Mouse (Mus musculus) hindbrain, embryonic 15.5 days (tissue): ENCODE results near the gene Nlgn2. TPM values are rescaled to one million over a fixed set of nuclear protein-coding genes. Genes with fewer than 3 reads are reported as not detected.

Experiments used
- ATAC-seq: fragments of 200-750 bp; cut with Nextera tagmentation; 2 replicates; pipeline ENCODE4 v1.8.0; 2017; ENCODE audit warnings: low read depth, moderate number of reproducible peaks, moderate TSS enrichment; ENCODE audit not compliant: low FRiP score
- H3K27ac ChIP-seq: fragments of 300-500 bp; sonication (generic); replicated peaks from 2 replicates; pipeline ENCODE4 v1.5.1; 2015; ENCODE audit warnings: mild to moderate bottlenecking, inconsistent platforms
- H3K27me3 ChIP-seq: fragments of 300-500 bp; sonication (generic); 2 replicates; pipeline ENCODE4 v1.6.1; 2015; ENCODE audit warnings: control low read depth, inconsistent platforms
- H3K36me3 ChIP-seq: fragments of 300-500 bp; sonication (generic); 2 replicates; pipeline ENCODE4 v1.6.1; 2015; ENCODE audit warnings: control low read depth, inconsistent platforms
- H3K4me1 ChIP-seq: fragments of 300-500 bp; sonication (generic); replicated peaks from 2 replicates; pipeline ENCODE4 v1.6.1; 2015; ENCODE audit warnings: control low read depth, inconsistent platforms
- H3K4me2 ChIP-seq: fragments of 300-500 bp; sonication (generic); 2 replicates; pipeline ENCODE4 v1.6.1; 2015; ENCODE audit warnings: moderate library complexity, mild to moderate bottlenecking, inconsistent platforms
- H3K4me3 ChIP-seq: fragments of 300-500 bp; sonication (generic); 2 replicates; pipeline ENCODE4 v1.5.1; 2015; ENCODE audit warnings: mild to moderate bottlenecking, inconsistent platforms
- H3K9ac ChIP-seq: fragments of 300-500 bp; sonication (generic); 2 replicates; pipeline ENCODE4 v1.6.1; 2015; ENCODE audit warnings: inconsistent platforms
- H3K9me3 ChIP-seq: fragments of 300-500 bp; sonication (generic); 2 replicates; pipeline ENCODE4 v1.6.1; 2016; ENCODE audit warnings: control low read depth, inconsistent platforms
- WGBS: fragments of 180-500 bp; shearing (Covaris S2); methylation state at CpG from one replicate; pipeline ENCODE4 v1.1.7; 2015; 5-methylcytosine and 5-hydroxymethylcytosine counted together
- polyA plus RNA-seq: library from polyadenylated mRNA; unstranded; fragments of >200 nt; fragmentation: Nextera tagmentation; extraction: Ambion mirVana; gene quantifications from 2 replicates; pipeline ENCODE4 v1.2.1, GENCODE M21; 2015

The Nlgn2 gene
- polyA plus RNA-seq, 1 experiment from 2014 or later: 21.0 TPM

DNA sequence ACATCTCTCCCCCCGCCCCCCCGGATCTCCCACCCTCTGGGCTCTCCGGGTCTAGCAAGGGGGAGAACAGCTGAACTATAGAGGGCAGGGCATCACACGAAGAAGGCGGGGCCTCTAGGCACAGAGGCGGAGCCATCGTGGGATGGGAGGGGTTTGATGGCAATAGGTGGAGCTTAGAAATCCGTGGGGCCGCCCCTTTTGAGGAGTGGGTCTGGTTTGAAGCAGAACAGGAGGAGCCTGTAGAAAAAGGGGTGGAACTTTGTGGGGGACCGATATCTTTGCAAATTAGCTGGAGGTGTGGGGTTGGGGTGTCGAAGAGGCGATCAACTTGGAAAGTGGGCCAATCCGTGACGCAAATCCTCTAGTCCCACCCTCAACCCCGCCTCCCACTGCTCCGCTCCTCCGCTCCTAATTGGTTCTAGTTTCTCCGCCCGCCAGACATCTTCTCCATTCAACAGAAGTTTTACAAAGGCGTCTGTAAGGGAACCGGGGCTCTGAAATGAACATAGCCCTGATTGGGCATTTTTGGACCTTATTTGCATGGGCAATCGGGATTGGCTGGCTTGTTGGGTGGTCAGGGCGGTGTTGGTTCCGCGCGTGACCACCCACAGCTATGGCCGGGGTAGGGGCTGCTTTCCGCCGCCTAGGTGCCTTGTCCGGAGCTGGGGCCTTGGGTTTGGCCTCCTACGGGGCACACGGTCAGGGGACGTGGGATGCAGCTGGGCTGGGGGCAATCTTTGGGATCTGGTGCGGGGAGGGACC is 549 bp upstream of the Nlgn2 start, which contains the start of gene Tmem256:
Gene Tmem256 (plus strand): TSS at position 563 of the 762 bp plus-strand sequence.
- Histone ChIP-seq H3K27me3 (no peaks in the 10 kb centered on the region), H3K9me3 (no peaks in the 10 kb centered on the region), H3K4me2 (peak within 1 kb of the TSS; percentile 96), H3K36me3 (peaks cover 2% of the 10 kb centered on the region; the same call in 1 of the 2 replicates), H3K9ac (peak within 1 kb of the TSS; percentile 97), H3K27ac (peak within 1 kb of the TSS; percentile 97), H3K4me1 (peaks cover 41% of the 10 kb centered on the region), H3K4me3 (peak within 1 kb of the TSS; percentile 91)
- WGBS: under 1% methylated on average over 34 of the region's 34 CpGs
- peak; percentile 92 for ATAC-seq

DNA sequence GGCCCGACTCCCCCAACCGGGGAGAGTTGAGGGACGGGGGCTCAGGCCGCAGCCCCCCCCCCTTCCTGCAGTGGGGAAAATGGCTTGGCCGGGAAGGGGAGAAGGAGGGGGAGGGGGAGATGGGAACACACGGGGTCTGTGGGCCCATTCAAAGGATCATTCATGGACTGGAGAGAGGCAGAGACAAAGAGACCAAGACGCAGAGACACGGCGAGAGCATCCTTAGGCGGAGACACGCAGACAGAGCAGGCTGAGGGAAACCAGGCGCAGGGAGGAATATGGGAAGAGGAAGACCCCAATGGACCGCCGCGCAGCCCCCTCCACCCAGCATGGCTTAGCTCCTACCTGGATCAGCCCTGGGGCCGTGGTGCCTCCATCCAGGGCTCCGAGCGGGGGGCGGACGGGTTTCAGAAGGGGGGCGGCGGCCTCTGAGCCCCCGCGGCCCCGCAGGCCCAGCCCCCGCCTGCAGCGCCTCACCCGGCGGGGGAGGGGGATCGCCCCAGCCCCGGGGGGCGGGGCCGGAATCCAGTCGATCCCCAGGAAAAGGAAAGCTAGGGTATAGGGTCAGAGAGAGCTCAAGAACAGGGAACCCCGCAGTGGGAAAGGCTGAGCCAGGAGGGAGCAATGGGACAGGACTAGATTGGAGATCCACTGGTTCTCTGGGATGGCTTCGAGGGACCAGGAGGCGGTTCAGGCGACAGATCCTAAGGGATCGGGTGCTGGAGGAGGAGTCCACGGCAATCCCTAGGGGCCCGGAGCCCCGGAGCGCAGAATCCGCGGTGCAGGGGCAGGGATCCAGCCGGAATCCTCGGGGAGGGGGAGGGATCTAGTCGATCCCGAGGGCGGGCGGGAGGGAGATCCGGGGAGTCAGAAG is 644 bp downstream of the Nlgn2 start:
- ATAC-seq: peak; percentile 9; the same call in 1 of the 2 replicates
- under 1% methylated on average over 47 of the region's 52 CpGs for WGBS
- Histone ChIP-seq H3K27ac (peak overlapping the region; percentile 97), H3K27me3 (no peaks in the 10 kb centered on the region), H3K9me3 (no peaks in the 10 kb centered on the region), H3K36me3 (peaks cover 14% of the 10 kb centered on the region), H3K4me1 (peaks cover 41% of the 10 kb centered on the region), H3K9ac (peak overlapping the region; percentile 97), H3K4me3 (peak overlapping the region; percentile 91), H3K4me2 (peak overlapping the region; percentile 96)

DNA sequence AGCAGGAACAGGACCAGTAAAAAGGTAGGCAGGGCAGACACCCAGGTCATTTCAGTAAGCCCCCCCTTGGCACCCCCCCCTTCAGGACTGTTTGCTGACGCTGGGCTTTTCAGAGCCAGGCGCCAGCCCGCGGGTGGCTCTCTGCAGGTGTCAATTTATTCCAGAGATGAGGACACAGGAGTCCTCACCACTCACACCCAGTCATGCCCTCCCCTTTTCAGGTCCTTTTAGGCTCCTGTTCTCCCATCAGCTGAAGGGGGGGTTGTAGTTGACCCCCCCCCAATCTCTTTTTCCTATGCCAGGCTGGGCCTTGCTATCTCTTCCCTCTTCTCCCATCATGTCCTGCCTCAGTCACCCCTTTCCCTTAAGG is 1.6 kb downstream of the Nlgn2 start:
- Histone ChIP-seq H3K4me2 (peak overlapping the region; percentile 96), H3K9me3 (no peaks in the 10 kb centered on the region), H3K4me1 (peaks cover 41% of the 10 kb centered on the region), H3K9ac (peak overlapping the region; percentile 97), H3K36me3 (peaks cover 15% of the 10 kb centered on the region), H3K27ac (peak overlapping the region; percentile 97), H3K4me3 (peak overlapping the region; percentile 91), H3K27me3 (no peaks in the 10 kb centered on the region)
- no peak for ATAC-seq
- 2% methylated on average over 4 of the region's 4 CpGs for WGBS

DNA sequence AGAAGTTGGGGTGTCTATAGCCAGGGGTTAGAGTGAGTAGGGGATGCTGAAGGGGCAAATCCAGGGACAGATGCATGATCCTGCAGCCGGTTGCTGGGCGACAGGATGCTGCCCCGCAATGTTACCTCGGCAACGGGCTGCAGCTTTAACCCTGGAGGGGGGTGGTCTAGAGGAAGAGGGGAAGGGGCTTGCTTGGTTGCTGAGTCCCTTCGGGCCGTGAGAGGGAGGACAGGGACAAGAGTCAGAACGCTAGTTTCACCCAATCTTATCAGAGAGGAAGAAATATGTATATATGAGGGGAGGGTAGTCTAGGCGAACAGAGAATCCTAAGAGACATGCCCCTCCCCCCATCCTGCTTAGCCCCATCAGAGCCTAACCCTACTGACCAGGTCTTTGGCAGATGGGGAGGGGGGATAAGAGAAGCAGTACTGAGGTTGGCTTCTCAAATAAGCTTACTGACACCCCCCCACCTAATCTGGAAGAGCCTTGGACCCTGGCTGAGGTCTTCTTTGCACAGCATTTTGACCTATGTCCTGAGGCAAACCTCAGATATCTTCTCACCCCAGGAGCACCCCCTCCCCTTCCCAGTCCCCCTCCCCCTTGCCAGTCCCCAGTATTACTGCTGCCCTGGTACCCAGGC is 2.1 kb downstream of the Nlgn2 start:
- Histone ChIP-seq H3K9ac (peak overlapping the region; percentile 97), H3K4me2 (peak overlapping the region; percentile 96), H3K9me3 (no peaks in the 10 kb centered on the region), H3K4me3 (peak overlapping the region; percentile 91), H3K27ac (peak overlapping the region; percentile 97), H3K27me3 (no peaks in the 10 kb centered on the region), H3K36me3 (peaks cover 15% of the 10 kb centered on the region), H3K4me1 (peaks cover 41% of the 10 kb centered on the region)
- no peak for ATAC-seq
- 3% methylated on average over 9 of the region's 9 CpGs for WGBS

DNA sequence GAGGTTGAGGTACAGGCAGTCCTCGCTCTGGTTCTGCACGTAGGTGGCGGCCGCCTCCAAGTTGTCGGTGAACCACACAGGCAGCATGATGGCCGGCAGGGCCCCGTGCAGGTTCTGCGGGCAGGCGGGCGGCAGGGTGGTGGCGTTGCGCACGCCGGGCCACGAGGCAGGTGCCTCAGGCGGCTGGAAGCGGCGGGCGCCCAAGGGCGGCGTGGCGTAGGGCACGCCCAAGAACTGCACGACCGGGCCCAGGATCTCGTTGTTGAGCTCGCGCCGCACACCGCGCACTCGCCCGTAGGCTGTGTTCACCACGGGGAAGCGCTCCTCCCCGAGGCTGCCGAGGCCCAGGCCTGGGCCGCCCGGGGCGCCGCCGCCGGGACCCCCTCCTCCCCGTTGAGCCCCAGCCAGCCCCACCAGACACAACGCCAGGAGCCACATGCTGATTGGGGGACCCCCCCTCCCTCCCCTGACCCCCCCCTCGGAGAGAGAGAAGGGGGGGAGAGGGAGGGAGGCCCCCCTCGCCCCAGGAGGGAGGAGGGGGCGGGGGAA is 3.5 kb downstream of the Nlgn2 start:
- Histone ChIP-seq H3K36me3 (peaks cover 20% of the 10 kb centered on the region), H3K27me3 (no peaks in the 10 kb centered on the region), H3K4me2 (peak overlapping the region; percentile 96), H3K27ac (peak overlapping the region; percentile 6; the same call in 1 of the 2 replicates), H3K9ac (peak overlapping the region; percentile 97), H3K4me3 (peak overlapping the region; percentile 91), H3K4me1 (peaks cover 40% of the 10 kb centered on the region), H3K9me3 (no peaks in the 10 kb centered on the region)
- no peak for ATAC-seq
- WGBS: 6% methylated on average over 39 of the region's 48 CpGs

DNA sequence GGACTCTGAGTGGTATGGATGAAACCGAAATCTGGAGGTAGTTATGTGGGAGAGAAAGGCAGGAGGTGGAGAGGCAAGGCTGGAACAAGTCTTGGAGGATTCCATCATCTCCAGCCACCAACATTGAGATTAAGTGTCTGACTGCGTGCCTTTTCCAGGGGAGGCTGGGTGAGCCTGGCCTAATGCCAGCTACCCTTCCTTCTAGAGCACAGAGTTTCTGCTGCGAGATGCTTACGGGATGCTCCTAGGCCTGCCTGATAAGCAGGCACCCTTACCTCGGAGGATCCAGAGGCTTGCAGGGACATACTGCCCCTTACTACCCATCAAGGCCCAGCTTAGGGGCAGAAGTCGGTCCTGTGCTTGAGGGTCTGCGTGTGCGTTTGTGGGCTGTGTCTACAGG is 4.0 kb downstream of the Nlgn2 start:
- H3K27ac ChIP-seq: peak overlapping the region; percentile 6; the same call in 1 of the 2 replicates
- peaks cover 24% of the 10 kb centered on the region for H3K36me3 ChIP-seq
- no peaks in the 10 kb centered on the region for H3K27me3 ChIP-seq
- peak overlapping the region; percentile 97 for H3K9ac ChIP-seq
- peaks cover 39% of the 10 kb centered on the region for H3K4me1 ChIP-seq
- no peaks in the 10 kb centered on the region for H3K9me3 ChIP-seq
- no peak for ATAC-seq
- WGBS: 50% methylated on average over 8 of the region's 8 CpGs
- peak overlapping the region; percentile 96 for H3K4me2 ChIP-seq
- H3K4me3 ChIP-seq: peak overlapping the region; percentile 91

DNA sequence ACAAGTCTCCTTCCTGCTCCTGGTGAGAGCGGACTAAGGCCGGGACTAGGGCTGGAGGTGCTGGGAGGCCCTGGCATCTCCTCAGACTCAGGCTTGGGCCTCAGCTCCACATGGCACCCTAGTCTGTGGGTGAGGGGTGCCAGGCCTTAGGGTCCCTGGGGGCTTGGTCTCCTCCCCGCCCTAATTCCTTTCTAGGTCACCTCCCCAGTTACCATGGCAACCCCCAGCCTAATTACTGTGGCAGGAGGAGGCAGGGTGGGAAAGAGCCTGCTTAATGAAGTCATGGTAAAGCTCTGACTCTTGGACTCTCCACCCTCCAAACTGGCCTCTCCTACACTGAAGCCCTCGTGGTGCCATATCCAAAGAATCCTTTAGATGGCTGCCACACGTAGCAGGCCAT is 8.8 kb downstream of the Nlgn2 start:
- H3K9me3 ChIP-seq: no peaks in the 10 kb centered on the region
- no peak overlapping the region for H3K4me3 ChIP-seq
- H3K4me1 ChIP-seq: peaks cover 14% of the 10 kb centered on the region
- H3K9ac ChIP-seq: no peak overlapping the region
- ATAC-seq: 0 out of 2 replicates have a peak, but pooled peaks have one; percentile 19
- no peak overlapping the region for H3K27ac ChIP-seq
- H3K36me3 ChIP-seq: peaks cover 64% of the 10 kb centered on the region
- WGBS: 52% methylated on average over 5 of the region's 5 CpGs
- H3K4me2 ChIP-seq: no peak overlapping the region
- H3K27me3 ChIP-seq: no peaks in the 10 kb centered on the region

DNA sequence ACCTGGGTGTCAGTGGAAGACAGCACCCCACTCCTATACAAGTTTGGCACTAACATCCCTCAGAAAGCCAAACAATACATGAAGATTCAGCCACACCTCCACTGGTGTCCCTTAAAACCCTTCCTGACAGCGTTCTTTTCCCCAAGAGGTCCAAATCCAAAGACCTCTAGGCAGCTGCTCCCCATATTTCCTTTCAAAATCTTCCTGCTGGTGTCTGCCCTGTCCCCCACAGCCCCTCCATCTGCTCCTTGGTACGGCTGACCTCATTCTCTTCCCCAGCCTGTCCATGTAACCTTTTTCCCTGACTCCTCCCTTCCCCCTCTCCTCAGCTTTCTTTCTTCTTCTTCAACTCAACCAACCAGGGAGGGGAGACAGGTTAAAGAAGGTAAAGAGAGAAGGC is 14.1 kb downstream of the Nlgn2 start:
- ATAC-seq: no peak
- WGBS: 73% methylated on average over 2 of the region's 2 CpGs
- peaks cover 40% of the 10 kb centered on the region for H3K36me3 ChIP-seq
- H3K4me1 ChIP-seq: no peaks in the 10 kb centered on the region
- no peak overlapping the region for H3K27ac ChIP-seq
- H3K4me2 ChIP-seq: no peak overlapping the region
- H3K9ac ChIP-seq: no peak overlapping the region
- H3K9me3 ChIP-seq: no peaks in the 10 kb centered on the region
- H3K27me3 ChIP-seq: no peaks in the 10 kb centered on the region
- no peak overlapping the region for H3K4me3 ChIP-seq

DNA sequence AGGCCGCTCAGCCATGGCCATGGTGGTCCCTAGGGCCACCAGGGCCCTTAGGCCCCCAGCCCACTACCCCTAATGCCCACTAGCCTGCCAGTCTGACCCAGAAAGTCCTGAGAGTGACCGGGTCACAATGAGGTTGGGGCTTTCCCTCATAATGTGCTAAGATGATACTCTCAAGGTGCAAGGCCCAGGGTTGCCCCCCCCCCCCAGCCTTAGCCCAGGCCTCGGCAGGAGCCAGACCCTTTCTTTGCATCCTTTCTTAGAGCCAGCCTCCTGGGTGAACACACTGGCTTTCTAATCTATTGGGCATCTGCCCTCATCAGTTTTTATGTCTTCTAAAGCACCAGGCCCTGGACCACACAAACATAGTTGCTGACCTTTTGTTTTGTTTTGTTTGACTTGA is 15.5 kb downstream of the Nlgn2 start, which contains the start of gene Spem1:
Gene Spem1 (minus strand): TSS at position 101 of the 400 bp plus-strand sequence.
- Histone ChIP-seq H3K4me1 (no peaks in the 10 kb centered on the region), H3K4me3 (no peak within 1 kb of the TSS), H3K9me3 (no peaks in the 10 kb centered on the region), H3K4me2 (no peak within 1 kb of the TSS), H3K36me3 (peaks cover 28% of the 10 kb centered on the region), H3K9ac (no peak within 1 kb of the TSS), H3K27ac (no peak within 1 kb of the TSS), H3K27me3 (no peaks in the 10 kb centered on the region)
- no peak for ATAC-seq
- WGBS: 87% methylated on average over 3 of the region's 3 CpGs

DNA sequence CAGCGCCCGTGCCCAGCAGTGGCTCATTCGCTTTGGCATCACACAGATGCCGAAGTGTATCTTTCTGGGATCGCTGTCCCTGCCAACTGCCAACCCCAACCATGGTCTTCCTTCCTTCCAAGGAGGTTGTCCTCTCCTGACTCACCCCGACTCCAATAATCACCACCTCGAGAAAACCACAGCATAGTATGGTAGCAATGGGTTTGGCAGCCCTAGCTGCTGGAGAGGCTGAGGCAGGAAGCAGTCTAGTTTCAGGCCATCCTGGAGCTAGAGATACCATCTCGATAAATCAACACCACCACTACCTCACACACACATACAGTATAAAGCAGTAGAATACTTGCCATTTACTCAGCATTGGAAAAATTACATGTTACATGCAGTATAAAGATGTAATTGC is 18.7 kb downstream of the Nlgn2 start:
- no peak for ATAC-seq
- Histone ChIP-seq H3K4me1 (no peaks in the 10 kb centered on the region), H3K27me3 (no peaks in the 10 kb centered on the region), H3K4me3 (no peak overlapping the region), H3K9me3 (no peaks in the 10 kb centered on the region), H3K36me3 (no peaks in the 10 kb centered on the region), H3K9ac (no peak overlapping the region), H3K27ac (no peak overlapping the region), H3K4me2 (no peak overlapping the region)
- 94% methylated on average over 8 of the region's 8 CpGs for WGBS

DNA sequence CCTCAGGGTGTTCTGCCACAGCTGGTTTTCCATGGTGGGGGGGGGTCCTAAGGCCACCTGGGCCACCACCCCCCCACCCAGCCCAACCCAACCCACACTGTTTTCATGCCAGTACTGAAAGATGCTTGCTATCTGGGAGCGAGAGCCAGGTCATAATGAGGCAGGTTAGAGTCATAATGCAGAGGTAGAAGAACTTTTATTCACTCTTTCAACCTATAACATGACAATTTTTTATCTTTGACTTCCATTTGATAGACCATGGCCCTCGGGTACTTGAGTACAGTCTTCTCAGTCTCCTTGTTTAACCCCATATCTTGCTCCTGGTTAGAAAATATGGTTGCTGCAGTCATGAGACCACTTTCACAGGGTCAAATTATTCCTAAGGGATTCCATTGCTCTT is 19.2 kb downstream of the Nlgn2 start, which contains the start of gene Spem2:
Gene Spem2 (minus strand): TSS at position 101 of the 400 bp plus-strand sequence.
- Histone ChIP-seq H3K36me3 (no peaks in the 10 kb centered on the region), H3K27me3 (no peaks in the 10 kb centered on the region), H3K4me1 (no peaks in the 10 kb centered on the region), H3K4me2 (no peak within 1 kb of the TSS), H3K27ac (no peak within 1 kb of the TSS), H3K4me3 (no peak within 1 kb of the TSS), H3K9ac (no peak within 1 kb of the TSS), H3K9me3 (no peaks in the 10 kb centered on the region)
- ATAC-seq: no peak
- WGBS: 88% methylated on average over 2 of the region's 2 CpGs
